Mouse (Mus musculus) myocyte (in vitro differentiated cells): ENCODE results near the gene Nupr1. TPM values are rescaled to one million over a fixed set of nuclear protein-coding genes. Genes with fewer than 3 reads are reported as not detected.
A peak's percentile ranks its signal among the peaks of the same experiment; 100 is the strongest.

Experiments used
- H3K27me3 ChIP-seq: one replicate; pipeline ENCODE4 v1.6.1; 2011; ENCODE audit not compliant: control insufficient read depth, insufficient read depth, insufficient read length
- H3K36me3 ChIP-seq: one replicate; pipeline ENCODE4 v1.6.1; 2011; ENCODE audit not compliant: control insufficient read depth, insufficient read depth
- H3K4me2 ChIP-seq: one replicate; pipeline ENCODE4 v1.6.1; 2011; ENCODE audit warnings: low read depth, control low read depth
- H3K4me3 ChIP-seq: one replicate; pipeline ENCODE4 v1.5.1; 2011; ENCODE audit warnings: mild to moderate bottlenecking, control low read depth, moderate library complexity
- H3K79me2 ChIP-seq: one replicate; pipeline ENCODE4 v1.6.1; 2011; ENCODE audit not compliant: control insufficient read depth, insufficient read depth
- H3ac ChIP-seq: one replicate; pipeline ENCODE4 v1.6.1; 2011; ENCODE audit not compliant: control insufficient read depth, insufficient read length
- CEBPB ChIP-seq: IDR thresholded peaks from 2 replicates; pipeline ENCODE4 v1.6.1; 2011; ENCODE audit warnings: mild to moderate bottlenecking, moderate library complexity; ENCODE audit not compliant: poor library complexity, insufficient read depth, severe bottlenecking
- E2F4 ChIP-seq: IDR thresholded peaks from one replicate; pipeline ENCODE4 v1.6.1; 2011; ENCODE audit warnings: mild to moderate bottlenecking, control low read depth, moderate library complexity; ENCODE audit not compliant: insufficient read depth
- MAX ChIP-seq: IDR thresholded peaks from one replicate; pipeline ENCODE4 v1.6.1; 2011; ENCODE audit warnings: low read depth, mild to moderate bottlenecking, control low read depth
- MYOD1 ChIP-seq, 3 experiments: IDR thresholded peaks; one replicate each; pipeline ENCODE4 v1.6.1; 2011; ENCODE audit warnings: control low read depth in 2 of 3, low read depth in 2 of 3, mild to moderate bottlenecking in 2 of 3, moderate library complexity in 1 of 3; ENCODE audit not compliant: insufficient read length in 2 of 3, control insufficient read depth in 1 of 3
- MYOG ChIP-seq, 3 experiments: IDR thresholded peaks; one replicate each; pipeline ENCODE4 v1.6.1; 2011; ENCODE audit warnings: control low read depth in 2 of 3, low read depth in 2 of 3, mild to moderate bottlenecking in 2 of 3; ENCODE audit not compliant: insufficient read length in 2 of 3, control insufficient read depth in 1 of 3, insufficient read depth in 1 of 3
- POLR2A ChIP-seq: IDR thresholded peaks from one replicate; pipeline ENCODE4 v1.6.1; 2011; ENCODE audit warnings: low read depth, mild to moderate bottlenecking, control low read depth, moderate library complexity; ENCODE audit not compliant: insufficient read length
- POLR2AphosphoS2 ChIP-seq: IDR thresholded peaks from one replicate; pipeline ENCODE4 v1.6.1; 2011; ENCODE audit warnings: low read depth, control low read depth; ENCODE audit not compliant: insufficient read length
- REST ChIP-seq: IDR thresholded peaks from one replicate; pipeline ENCODE4 v1.6.1; 2011; ENCODE audit warnings: mild to moderate bottlenecking, control low read depth, moderate library complexity; ENCODE audit not compliant: insufficient read depth, insufficient read length
- SRF ChIP-seq: IDR thresholded peaks from one replicate; pipeline ENCODE4 v1.6.1; 2011; ENCODE audit warnings: low read depth; ENCODE audit not compliant: control insufficient read depth, insufficient read length
- TCF12 ChIP-seq: IDR thresholded peaks from one replicate; pipeline ENCODE4 v1.6.1; 2011; ENCODE audit warnings: mild to moderate bottlenecking, control low read depth; ENCODE audit not compliant: poor library complexity, insufficient read depth, severe bottlenecking
- TCF3 ChIP-seq: IDR thresholded peaks from one replicate; pipeline ENCODE4 v1.6.1; 2011; ENCODE audit warnings: low read depth, control low read depth; ENCODE audit not compliant: insufficient read length
- USF1 ChIP-seq: IDR thresholded peaks from one replicate; pipeline ENCODE4 v1.6.1; 2011; ENCODE audit warnings: low read depth, mild to moderate bottlenecking, control low read depth, moderate library complexity
- polyA plus RNA-seq: library from polyadenylated mRNA; unstranded; fragments of >200 nt; fragmentation: generic; extraction: Trizol; gene quantifications from one replicate; pipeline ENCODE4 v1.2.1, GENCODE M21; 2012; ENCODE audit warnings: missing spikeins

Gene Nupr1
- polyA plus RNA-seq, 1 experiment, result 244 TPM

- H3K4me3 ChIP-seq, result no peak overlapping the region
- H3K36me3 ChIP-seq, result peaks cover 7% of the 10 kb centered on the region
- no peak overlapping the region for H3ac ChIP-seq
- no peak for TF ChIP-seq TCF3
- TF ChIP-seq POLR2AphosphoS2, result peak; percentile 38
- no peak overlapping the region for H3K4me2 ChIP-seq
- H3K79me2 ChIP-seq, result no peaks in the 10 kb centered on the region
- no peaks in the 10 kb centered on the region for H3K27me3 ChIP-seq
Observed at GRCm38 (mm10) chr7:126616707-126617106, 14.0 kb downstream of the Nupr1 start.

DNA sequence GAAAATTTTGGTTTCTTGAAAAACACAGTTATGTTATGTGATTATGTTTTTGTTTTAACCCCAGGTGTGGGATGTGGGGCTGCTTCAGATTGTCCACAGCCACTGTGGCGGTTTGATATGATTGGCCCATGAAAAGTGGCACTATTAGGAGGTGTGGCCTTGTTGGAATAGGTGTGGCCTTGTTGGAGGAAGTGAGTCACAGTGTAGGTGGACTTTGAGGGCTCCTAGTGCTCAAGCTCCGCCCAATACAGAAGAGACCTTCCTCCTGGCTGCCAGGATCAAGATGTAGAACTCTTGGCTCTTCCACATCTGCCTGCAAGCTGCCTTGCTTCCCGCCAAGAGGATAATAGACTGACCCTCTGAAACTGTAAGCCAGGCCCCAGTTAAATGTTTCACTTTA, 17.9 kb downstream of the Nupr1 start:
- no peak overlapping the region for H3ac ChIP-seq
- H3K27me3 ChIP-seq, result no peaks in the 10 kb centered on the region
- no peaks in the 10 kb centered on the region for H3K79me2 ChIP-seq
- no peak overlapping the region for H3K4me3 ChIP-seq
- no peaks in the 10 kb centered on the region for H3K36me3 ChIP-seq
- no peak for TF ChIP-seq MYOG (IDR thresholded peaks at IDR 0.05; ENCODE audit: control insufficient read depth in 1 of 3, insufficient read depth in 1 of 3, insufficient read length in 2 of 3, low read depth in 2 of 3)
- TF ChIP-seq USF1, result no peak
- TF ChIP-seq TCF12, result no peak
- TF ChIP-seq MYOD1 (IDR thresholded peaks at IDR 0.05; ENCODE audit: control insufficient read depth in 1 of 3, insufficient read length in 2 of 3, low read depth in 2 of 3), result no peak
- no peak for TF ChIP-seq E2F4
- TF ChIP-seq SRF, result no peak
- no peak for TF ChIP-seq CEBPB
- TF ChIP-seq MAX, result no peak
- no peak for TF ChIP-seq TCF3
- no peak for TF ChIP-seq POLR2AphosphoS2
- no peak overlapping the region for H3K4me2 ChIP-seq

DNA sequence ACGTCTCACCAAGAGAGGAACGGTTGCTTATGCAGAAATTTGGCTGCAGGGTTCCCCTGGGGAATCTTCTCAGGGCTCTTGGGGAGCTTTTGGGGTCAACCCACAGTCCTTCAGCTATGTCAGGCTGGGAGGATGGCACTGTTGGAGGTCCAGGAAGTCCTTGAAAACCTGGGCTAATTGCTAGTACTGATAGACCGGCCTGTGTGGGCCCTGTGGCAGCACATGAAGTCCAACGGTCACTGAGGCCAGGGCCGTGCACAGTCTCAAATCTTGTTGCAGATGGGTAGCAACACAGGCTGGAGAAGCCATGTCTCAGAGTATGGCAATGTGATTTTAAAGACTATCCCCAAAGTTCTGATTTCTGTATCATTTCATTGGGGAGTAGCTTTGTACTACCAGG, 22.9 kb downstream of the Nupr1 start:
- Histone ChIP-seq H3ac (no peak overlapping the region), H3K27me3 (no peaks in the 10 kb centered on the region), H3K36me3 (no peaks in the 10 kb centered on the region), H3K79me2 (no peaks in the 10 kb centered on the region), H3K4me2 (no peak overlapping the region), H3K4me3 (no peak overlapping the region)
- TF ChIP-seq MYOD1 (IDR thresholded peaks at IDR 0.05; ENCODE audit: control insufficient read depth in 1 of 3, insufficient read length in 2 of 3, low read depth in 2 of 3), result no peak
- TF ChIP-seq POLR2A, result no peak
- TF ChIP-seq USF1, result no peak
- TF ChIP-seq SRF, result no peak
- no peak for TF ChIP-seq CEBPB

- Histone ChIP-seq H3K4me2 (peak overlapping the region; percentile 18), H3K27me3 (no peaks in the 10 kb centered on the region), H3K4me3 (no peak overlapping the region), H3ac (no peak overlapping the region), H3K79me2 (no peaks in the 10 kb centered on the region), H3K36me3 (no peaks in the 10 kb centered on the region)
- no peak for TF ChIP-seq POLR2AphosphoS2
- TF ChIP-seq CEBPB, result peak; percentile 62; the same call in 1 of the 2 replicates
- TF ChIP-seq USF1, result no peak
Observed at GRCm38 (mm10) chr7:126607064-126607463, 23.6 kb downstream of the Nupr1 start.

- Histone ChIP-seq H3K79me2 (no peaks in the 10 kb centered on the region), H3K4me3 (no peak overlapping the region), H3ac (no peak overlapping the region), H3K36me3 (no peaks in the 10 kb centered on the region), H3K27me3 (no peaks in the 10 kb centered on the region), H3K4me2 (peak overlapping the region; percentile 18)
- no peak for TF ChIP-seq REST
- no peak for TF ChIP-seq TCF12
- no peak for TF ChIP-seq MYOG (IDR thresholded peaks at IDR 0.05; ENCODE audit: control insufficient read depth in 1 of 3, insufficient read depth in 1 of 3, insufficient read length in 2 of 3, low read depth in 2 of 3)
- no peak for TF ChIP-seq POLR2AphosphoS2
- TF ChIP-seq SRF, result no peak
- no peak for TF ChIP-seq E2F4
- no peak for TF ChIP-seq MAX
- no peak for TF ChIP-seq CEBPB
- no peak for TF ChIP-seq USF1
- no peak for TF ChIP-seq TCF3
- no peak for TF ChIP-seq MYOD1 (IDR thresholded peaks at IDR 0.05; ENCODE audit: control insufficient read depth in 1 of 3, insufficient read length in 2 of 3, low read depth in 2 of 3)
- no peak for TF ChIP-seq POLR2A
Observed at GRCm38 (mm10) chr7:126606611-126607010, 24.1 kb downstream of the Nupr1 start.

DNA sequence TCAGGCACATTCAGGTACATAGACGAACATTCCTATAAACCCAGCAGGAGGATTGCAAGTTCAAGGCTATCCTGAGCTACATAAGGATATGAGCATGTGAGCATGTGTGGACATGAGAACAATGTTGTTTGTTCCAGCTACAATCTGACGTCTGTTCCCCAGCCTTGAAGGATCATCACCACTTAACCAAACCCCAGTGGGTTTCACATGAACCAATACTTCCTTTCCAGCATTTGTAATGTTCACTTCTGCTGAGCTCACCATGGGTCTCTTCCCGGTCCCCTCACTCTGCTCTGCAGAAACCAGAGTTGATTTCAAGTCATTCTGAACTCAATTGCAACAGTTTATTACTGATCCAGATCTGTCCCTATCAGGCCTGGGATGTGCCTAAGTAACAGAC, 28.0 kb downstream of the Nupr1 start:
- no peaks in the 10 kb centered on the region for H3K79me2 ChIP-seq
- H3K4me2 ChIP-seq, result no peak overlapping the region
- TF ChIP-seq TCF3 (no peak), TCF12 (no peak), USF1 (no peak), REST (no peak), SRF (no peak), POLR2A (no peak), POLR2AphosphoS2 (no peak), CEBPB (no peak), MYOD1 (IDR thresholded peaks at IDR 0.05; ENCODE audit: control insufficient read depth in 1 of 3, insufficient read length in 2 of 3, low read depth in 2 of 3) (no peak), MAX (no peak), MYOG (IDR thresholded peaks at IDR 0.05; ENCODE audit: control insufficient read depth in 1 of 3, insufficient read depth in 1 of 3, insufficient read length in 2 of 3, low read depth in 2 of 3) (no peak), E2F4 (no peak)
- no peak overlapping the region for H3K4me3 ChIP-seq
- no peak overlapping the region for H3ac ChIP-seq
- H3K27me3 ChIP-seq, result no peaks in the 10 kb centered on the region
- H3K36me3 ChIP-seq, result no peaks in the 10 kb centered on the region
